In genomic region chr7:131542115-131542871, GRCm38 (mm10) we compare ENCODE assay signal across 9 mouse cellular contexts. TPM values are rescaled to one million over a fixed set of nuclear protein-coding genes. Genes with fewer than 3 reads are reported as not detected.
DNase-seq lines count a peak whose midpoint lies in the region; ATAC-seq lines count a peak whose summit lies in the region.
"Had no signal": no experiment of that assay in that cellular context is flagged by ENCODE, and none has a peak within 500 bp of the region (broad histone marks: within the 10 kb centered on the region; RNA-seq: fewer than 3 reads in every experiment).

Hmx3 (plus strand) TSS chr7:131542867.

- H3K4me3 ChIP-seq in kidney, embryonic 14.5 days (ENCODE audit: low read length) = peak within 1 kb of the TSS; percentile 37
- H3K4me3 ChIP-seq in embryonic facial prominence, embryonic 11.5 days (ENCODE audit: low read depth, low read length) = peak within 1 kb of the TSS; percentile 30
- H3K4me3 ChIP-seq in midbrain, embryonic 14.5 days (replicated peaks; ENCODE audit: low read depth, low read length) = peak within 1 kb of the TSS; percentile 28

- H3K27ac ChIP-seq in kidney, embryonic 14.5 days (ENCODE audit: low read depth, low read length) = no peak within 1 kb of the TSS
- H3K27ac ChIP-seq in embryonic facial prominence, embryonic 11.5 days (replicated peaks; ENCODE audit: low read depth, low read length) = no peak within 1 kb of the TSS
- 0 out of 2 replicates have a peak within 1 kb of the TSS, but pooled peaks have one; percentile 8 for H3K27ac ChIP-seq in midbrain, embryonic 14.5 days (replicated peaks; ENCODE audit: low read depth, low read length)

- peak within 1 kb of the TSS; percentile 54 for H3K4me2 ChIP-seq in kidney, embryonic 14.5 days (replicated peaks; ENCODE audit: low read depth, low read length)
- H3K4me2 ChIP-seq in embryonic facial prominence, embryonic 11.5 days (ENCODE audit: low read depth, low read length) = peak within 1 kb of the TSS; percentile 75
- H3K4me2 ChIP-seq in midbrain, embryonic 14.5 days (ENCODE audit: low read length) = peak within 1 kb of the TSS; percentile 52

- H3K27me3 ChIP-seq in kidney, embryonic 14.5 days (ENCODE audit: control insufficient read depth, insufficient read depth, low read length) = peaks cover 88% of the 10 kb centered on the region
- peaks cover 68% of the 10 kb centered on the region for H3K27me3 ChIP-seq in embryonic facial prominence, embryonic 11.5 days (ENCODE audit: control insufficient read depth, insufficient read depth, low read length)
- H3K27me3 ChIP-seq in midbrain, embryonic 14.5 days (ENCODE audit: control insufficient read depth, insufficient read depth, low read length) = peaks cover 87% of the 10 kb centered on the region

- no peak within 1 kb of the TSS; the same call in 1 of the 2 replicates for H3K9ac ChIP-seq in kidney, embryonic 14.5 days (ENCODE audit: low read depth, low read length)
- H3K9ac ChIP-seq in embryonic facial prominence, embryonic 11.5 days (replicated peaks; ENCODE audit: low read length) = peak within 1 kb of the TSS; percentile 3; the same call in 1 of the 2 replicates
- 0 out of 2 replicates have a peak within 1 kb of the TSS, but pooled peaks have one; percentile 20 for H3K9ac ChIP-seq in midbrain, embryonic 14.5 days (replicated peaks; ENCODE audit: low read length)

- no peak for DNase-seq in kidney, postnatal 14 days
- DNase-seq in embryonic facial prominence, embryonic 11.5 days (ENCODE audit: low spot score) = peak; percentile 45
- DNase-seq in induced T-regulatory cell, adult 2 months (ENCODE audit: low read depth) = peak; percentile 48
- DNase-seq in midbrain, embryonic 14.5 days = peak; percentile 75
- DNase-seq in frontal cortex, postnatal 10 days (ENCODE audit: low spot score in 2 of 2) = no peak
- DNase-seq in gastrocnemius, postnatal 4 days (ENCODE audit: low spot score in 2 of 2) = no peak

- no peaks in the 10 kb centered on the region for H3K36me3 ChIP-seq in kidney, embryonic 14.5 days (ENCODE audit: control insufficient read depth, insufficient read depth, low read length)
- H3K36me3 ChIP-seq in embryonic facial prominence, embryonic 11.5 days (replicated peaks; ENCODE audit: control insufficient read depth, insufficient read depth, low read depth, low read length) = no peaks in the 10 kb centered on the region
- no peaks in the 10 kb centered on the region for H3K36me3 ChIP-seq in midbrain, embryonic 14.5 days (ENCODE audit: control insufficient read depth, insufficient read depth, low read length)

- peaks cover 16% of the 10 kb centered on the region; the same call in 1 of the 2 replicates for H3K4me1 ChIP-seq in kidney, embryonic 14.5 days (ENCODE audit: control insufficient read depth, insufficient read depth, low read length)
- peaks cover 10% of the 10 kb centered on the region for H3K4me1 ChIP-seq in embryonic facial prominence, embryonic 11.5 days (ENCODE audit: control insufficient read depth, insufficient read depth, low read length)
- peaks cover 15% of the 10 kb centered on the region for H3K4me1 ChIP-seq in midbrain, embryonic 14.5 days (ENCODE audit: control insufficient read depth, insufficient read depth, low read length)

- no peak for ATAC-seq in kidney, embryonic 14.5 days (ENCODE audit: low FRiP score, low TSS enrichment)
- ATAC-seq in embryonic facial prominence, embryonic 11.5 days (replicated peaks; ENCODE audit: insufficient number of reproducible peaks, low FRiP score, low TSS enrichment, low read depth) = peak; percentile 49; the same call in 1 of the 2 replicates
- peak; percentile 27; the same call in 1 of the 2 replicates for ATAC-seq in midbrain, embryonic 14.5 days (ENCODE audit: low FRiP score, low TSS enrichment)
- no peak for ATAC-seq in monocyte, adult 5-6 weeks (replicated peaks; ENCODE audit: insufficient number of reproducible peaks, low FRiP score, low TSS enrichment, poor library complexity, severe bottlenecking)
- ATAC-seq: Patski had no signal

- no peaks in the 10 kb centered on the region for H3K9me3 ChIP-seq in kidney, embryonic 14.5 days (ENCODE audit: control insufficient read depth, low read length)
- no peaks in the 10 kb centered on the region for H3K9me3 ChIP-seq in embryonic facial prominence, embryonic 11.5 days (replicated peaks; ENCODE audit: control insufficient read depth, low read length)
- no peaks in the 10 kb centered on the region for H3K9me3 ChIP-seq in midbrain, embryonic 14.5 days (ENCODE audit: control insufficient read depth, low read length)

- WGBS in kidney, embryonic 14.5 days = 0% methylated on average over 47 of the region's 65 CpGs
- under 1% methylated on average over 55 of the region's 65 CpGs for WGBS in embryonic facial prominence, embryonic 11.5 days
- WGBS in midbrain, embryonic 14.5 days = under 1% methylated on average over 57 of the region's 65 CpGs

RNA-seq across cellular contexts. Expression of gene Hmx3, which starts in this region (rescaled TPM):
- polyA plus RNA-seq in kidney, embryonic 14.5 days (2014; fragmentation: Nextera tagmentation; extraction: Ambion mirVana) = not detected in 2 replicates
- polyA plus RNA-seq in embryonic facial prominence, embryonic 11.5 days (2014; fragmentation: Nextera tagmentation; extraction: Ambion mirVana) = 0.20 TPM in 1 of 2 replicates, not detected in the other
- 0.15 and 0.33 TPM in 2 replicates for polyA plus RNA-seq in midbrain, embryonic 14.5 days (2014; fragmentation: Nextera tagmentation; extraction: Ambion mirVana)
- not detected in 3 replicates for total RNA-seq in monocyte, adult 5-6 weeks (2017)
- total RNA-seq in gastrocnemius, postnatal 4 days (2021) = not detected

Comparison
In these comparisons a context has a peak if more than half of its experiments do, and no peak if none do; other contexts are left out.
1. Peak in DNase-seq, ATAC-seq, H3K4me3 ChIP-seq, H3K9ac ChIP-seq and H3K4me2 ChIP-seq in embryonic facial prominence, embryonic 11.5 days; RNA of the gene not detected or under 1 TPM.
2. Peak in DNase-seq, ATAC-seq, H3K4me3 ChIP-seq, H3K27ac ChIP-seq, H3K9ac ChIP-seq and H3K4me2 ChIP-seq in midbrain, embryonic 14.5 days; RNA of the gene not detected or under 1 TPM.